9 mouse cellular contexts compared by ENCODE assay signal in the genomic region with DNA sequence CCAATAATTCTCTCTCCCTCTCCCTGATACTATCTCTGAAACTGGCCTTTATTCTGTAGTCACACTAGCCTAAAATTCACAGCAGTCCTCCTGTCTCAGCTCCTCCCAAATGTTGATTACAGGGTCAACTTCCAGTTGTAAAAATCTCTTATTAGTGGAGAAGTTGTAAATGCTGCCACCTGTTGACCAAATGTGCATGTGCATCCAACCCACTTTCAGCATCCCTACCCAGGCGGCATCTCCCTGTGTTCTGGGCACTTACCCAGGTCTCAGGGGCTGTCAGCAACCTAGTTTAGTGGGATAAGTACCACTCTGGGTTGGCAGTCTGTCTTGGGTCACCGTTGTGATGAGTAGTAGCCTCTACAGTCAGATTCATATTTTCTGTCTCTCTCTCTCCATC. TPM values are rescaled to one million over a fixed set of nuclear protein-coding genes. Genes with fewer than 3 reads are reported as not detected.
DNase-seq lines count a peak whose midpoint lies in the region; ATAC-seq and TF ChIP-seq lines count a peak whose summit lies in the region.
"Had no signal": no experiment of that assay in that cellular context is flagged by ENCODE, and none has a peak within 500 bp of the region (broad histone marks: within the 10 kb centered on the region; RNA-seq: fewer than 3 reads in every experiment).

No protein-coding gene starts in this region.

- no peak overlapping the region for H3K9ac ChIP-seq in neural tube, embryonic 15.5 days (replicated peaks)
- H3K9ac ChIP-seq: heart, embryonic 13.5 days had no signal

- 54% methylated on average over 2 of the region's 2 CpGs for WGBS in neural tube, embryonic 15.5 days

- ATAC-seq in inflammation-experienced regulatory T-cells, adult 6 months, result peak; percentile 54
- ATAC-seq in neural tube, embryonic 15.5 days (ENCODE audit: low FRiP score), result peak; percentile 50; the same call in 1 of the 2 replicates

- H3K9me3 ChIP-seq in neural tube, embryonic 15.5 days (replicated peaks), result no peaks in the 10 kb centered on the region
- H3K9me3 ChIP-seq: heart, embryonic 13.5 days had no signal

- no peaks in the 10 kb centered on the region for H3K79me3 ChIP-seq in C2C12 (ENCODE audit: low read depth)

- no peak overlapping the region for H3K27ac ChIP-seq in embryonic fibroblast, embryonic 13.5 days (ENCODE audit: insufficient read depth, low read length)
- no peak overlapping the region for H3K27ac ChIP-seq in neural tube, embryonic 15.5 days (replicated peaks)
- H3K27ac ChIP-seq: heart, embryonic 13.5 days had no signal

- no peaks in the 10 kb centered on the region for H3K79me2 ChIP-seq in C2C12 (ENCODE audit: control insufficient read depth, insufficient read depth)

- no peak for TF ChIP-seq POLR2A in brain, embryonic 14.5 days (IDR thresholded peaks at IDR 0.05; ENCODE audit: borderline replicate concordance, extremely low read depth, insufficient read depth, insufficient read length, poor library complexity, severe bottlenecking)
- no peak for TF ChIP-seq POLR2A in embryonic fibroblast, embryonic 13.5 days (IDR thresholded peaks at IDR 0.05; ENCODE audit: low read depth, low read length)

- intact Hi-C loops in left cerebral cortex, postnatal 25 days (cut with DNase I), result loop anchor here (2.0 to 5.0 kb wide), 2 partner anchors 44 to 74 kb away; no protein-coding TSS in a partner anchor

- TF ChIP-seq CTCF in C2C12 (IDR thresholded peaks at IDR 0.05; ENCODE audit: control insufficient read depth, insufficient read depth, insufficient read length), result peak; percentile 3
- TF ChIP-seq CTCF in brain, embryonic 14.5 days (IDR thresholded peaks at IDR 0.05; ENCODE audit: borderline replicate concordance, extremely low read depth, insufficient read depth, insufficient read length), result peak; percentile 64; the same call in 1 of the 2 replicates
- peak; percentile 56; the same call in 1 of the 2 replicates for TF ChIP-seq CTCF in embryonic fibroblast, embryonic 13.5 days (IDR thresholded peaks at IDR 0.05; ENCODE audit: borderline replicate concordance, insufficient read depth, low read length)

- H3ac ChIP-seq in C2C12 (ENCODE audit: control insufficient read depth, insufficient read length, low read depth), result no peak overlapping the region

- H3K36me3 ChIP-seq in C2C12 (ENCODE audit: control insufficient read depth, insufficient read depth), result no peaks in the 10 kb centered on the region
- no peaks in the 10 kb centered on the region for H3K36me3 ChIP-seq in neural tube, embryonic 15.5 days

- H3K4me2 ChIP-seq in neural tube, embryonic 15.5 days, result no peak overlapping the region
- H3K4me2 ChIP-seq: heart, embryonic 13.5 days had no signal

- H3K4me1 ChIP-seq in embryonic fibroblast, embryonic 13.5 days (ENCODE audit: control insufficient read depth, insufficient read depth, low read length), result no peaks in the 10 kb centered on the region
- H3K4me1 ChIP-seq in neural tube, embryonic 15.5 days, result no peaks in the 10 kb centered on the region

- no peaks in the 10 kb centered on the region for H3K27me3 ChIP-seq in C2C12 (ENCODE audit: control insufficient read depth, insufficient read depth, insufficient read length)
- H3K27me3 ChIP-seq in neural tube, embryonic 15.5 days (replicated peaks), result no peaks in the 10 kb centered on the region
- H3K27me3 ChIP-seq: heart, embryonic 13.5 days had no signal

- H3K4me3 ChIP-seq in C2C12 (ENCODE audit: insufficient read depth, poor library complexity, severe bottlenecking), result no peak overlapping the region
- H3K4me3 ChIP-seq in embryonic fibroblast, embryonic 13.5 days (ENCODE audit: insufficient read depth, low read length), result no peak overlapping the region
- H3K4me3 ChIP-seq in neural tube, embryonic 15.5 days (replicated peaks), result no peak overlapping the region
- H3K4me3 ChIP-seq: heart, embryonic 13.5 days had no signal

- peak; percentile 77 for DNase-seq in 3T3-L1 (ENCODE audit: low read depth, low spot score)
- peak; percentile 75 for DNase-seq in brain, embryonic 14.5 days (ENCODE audit: low read depth)
- DNase-seq in left cerebral cortex, postnatal 25 days (ENCODE audit: low spot score in 2 of 2), result peak; percentile 68 to 71
- no peak for DNase-seq in spleen, adult 12 weeks (ENCODE audit: low spot score)

TF ChIP-seq in C2C12, 6 proteins besides CTCF, POLR2A, EP300 and RAD21:
- TF ChIP-seq MYOD1 (IDR thresholded peaks at IDR 0.05; ENCODE audit: control insufficient read depth, insufficient read length, low read depth), result no peak
- no peak for TF ChIP-seq CEBPB (IDR thresholded peaks at IDR 0.05; ENCODE audit: low read depth)
- TF ChIP-seq FOSL1 (IDR thresholded peaks at IDR 0.05; ENCODE audit: insufficient read depth, low read length, poor library complexity, severe bottlenecking), result no peak
- TF ChIP-seq USF1 (IDR thresholded peaks at IDR 0.05; ENCODE audit: low read depth), result no peak
- no peak for TF ChIP-seq MAX (IDR thresholded peaks at IDR 0.05)
- TF ChIP-seq MYOG (IDR thresholded peaks at IDR 0.05; ENCODE audit: control insufficient read depth, extremely low read depth, insufficient read length), result no peak

RNA-seq across cellular contexts. Expression of a gene that starts 38.1 kb away (rescaled TPM):
- polyA plus RNA-seq in C2C12 (2012; fragmentation: generic; extraction: Trizol), result not detected
- polyA plus RNA-seq in brain, embryonic 14.5 days (2012; rRNA removed), result 37.1 and 56.5 TPM in 2 replicates
- not detected in 2 replicates for polyA plus RNA-seq in embryonic fibroblast, embryonic 13.5 days (2011; ENCODE audit: insufficient read length, low read depth, missing spikeins)
- 1 to 10 TPM; 2.6 to 3.2 (median 2.8) TPM for polyA plus RNA-seq in inflammation-experienced regulatory T-cells, adult 6 months (2017; shearing (Covaris generic))
- 100 to 1,000 TPM; 306 to 342 TPM for total RNA-seq in left cerebral cortex, postnatal 25 days (2021)
- 51.7 and 57.4 TPM in 2 replicates for polyA plus RNA-seq in neural tube, embryonic 15.5 days (2015; fragmentation: Nextera tagmentation; extraction: Ambion mirVana)

RNA-seq across cellular contexts. Expression of a gene that starts 39.3 kb away (rescaled TPM):
- polyA plus RNA-seq in C2C12 (2012; fragmentation: generic; extraction: Trizol), result 0.25 TPM
- polyA plus RNA-seq in brain, embryonic 14.5 days (2012; rRNA removed), result 7.5 and 9.1 TPM in 2 replicates
- polyA plus RNA-seq in embryonic fibroblast, embryonic 13.5 days (2011; ENCODE audit: insufficient read length, low read depth, missing spikeins), result 7.8 and 9.1 TPM in 2 replicates
- under 1 TPM in 1 of 3 experiments, not detected in 2; 0.08 TPM for polyA plus RNA-seq in inflammation-experienced regulatory T-cells, adult 6 months (2017; shearing (Covaris generic))
- 10 to 100 TPM; 31.4 to 50.2 TPM for total RNA-seq in left cerebral cortex, postnatal 25 days (2021)
- polyA plus RNA-seq in neural tube, embryonic 15.5 days (2015; fragmentation: Nextera tagmentation; extraction: Ambion mirVana), result 7.4 and 7.8 TPM in 2 replicates

Comparison
In these comparisons a context has a peak if more than half of its experiments do, and no peak if none do; other contexts are left out.
1. CTCF ChIP-seq: peak in every context shown above with its lines; median percentile 64 in brain, embryonic 14.5 days; 56 in embryonic fibroblast, embryonic 13.5 days; 3 in C2C12.